Mouse (Mus musculus) midbrain, embryonic 15.5 days (tissue): ENCODE results near the gene Cdh4. TPM values are rescaled to one million over a fixed set of nuclear protein-coding genes. Genes with fewer than 3 reads are reported as not detected.
A peak's percentile ranks its signal among the peaks of the same experiment; 100 is the strongest.

ENCODE experiments used
- ATAC-seq: fragments of 200-750 bp; cut with Nextera tagmentation; replicated peaks from 2 replicates; pipeline ENCODE4 v1.8.0; 2017; ENCODE audit warnings: moderate TSS enrichment
- H3K27ac ChIP-seq: fragments of 300-500 bp; sonication (generic); 2 replicates; pipeline ENCODE4 v1.5.1; 2015; ENCODE audit warnings: mild to moderate bottlenecking, inconsistent platforms
- H3K27me3 ChIP-seq: fragments of 300-500 bp; sonication (generic); replicated peaks from 2 replicates; pipeline ENCODE4 v1.6.1; 2015; ENCODE audit warnings: inconsistent platforms
- H3K36me3 ChIP-seq: fragments of 300-500 bp; sonication (generic); replicated peaks from 2 replicates; pipeline ENCODE4 v1.6.1; 2015; ENCODE audit warnings: inconsistent platforms
- H3K4me1 ChIP-seq: fragments of 300-500 bp; sonication (generic); 2 replicates; pipeline ENCODE4 v1.6.1; 2015; ENCODE audit warnings: inconsistent platforms
- H3K4me2 ChIP-seq: fragments of 300-500 bp; sonication (generic); 2 replicates; pipeline ENCODE4 v1.6.1; 2015; ENCODE audit warnings: inconsistent platforms, mild to moderate bottlenecking, moderate library complexity
- H3K4me3 ChIP-seq: fragments of 300-500 bp; sonication (generic); 2 replicates; pipeline ENCODE4 v1.5.1; 2015; ENCODE audit warnings: mild to moderate bottlenecking, inconsistent platforms
- H3K9ac ChIP-seq: fragments of 300-500 bp; sonication (generic); 2 replicates; pipeline ENCODE4 v1.6.1; 2015; ENCODE audit warnings: mild to moderate bottlenecking, inconsistent platforms
- H3K9me3 ChIP-seq: fragments of 300-500 bp; sonication (generic); 2 replicates; pipeline ENCODE4 v1.6.1; 2016; ENCODE audit warnings: inconsistent platforms
- WGBS: fragments of 180-500 bp; shearing (Covaris S2); methylation state at CpG from one replicate; pipeline ENCODE4 v1.1.7; 2015; ENCODE audit warnings: mixed read lengths; 5-methylcytosine and 5-hydroxymethylcytosine counted together
- polyA plus RNA-seq: library from polyadenylated mRNA; unstranded; fragments of >200 nt; fragmentation: Nextera tagmentation; extraction: Ambion mirVana; gene quantifications from 2 replicates; pipeline ENCODE4 v1.2.1, GENCODE M21; 2015

Cdh4 gene
- polyA plus RNA-seq, 1 experiment from 2014 or later, result 63.9 TPM

DNA sequence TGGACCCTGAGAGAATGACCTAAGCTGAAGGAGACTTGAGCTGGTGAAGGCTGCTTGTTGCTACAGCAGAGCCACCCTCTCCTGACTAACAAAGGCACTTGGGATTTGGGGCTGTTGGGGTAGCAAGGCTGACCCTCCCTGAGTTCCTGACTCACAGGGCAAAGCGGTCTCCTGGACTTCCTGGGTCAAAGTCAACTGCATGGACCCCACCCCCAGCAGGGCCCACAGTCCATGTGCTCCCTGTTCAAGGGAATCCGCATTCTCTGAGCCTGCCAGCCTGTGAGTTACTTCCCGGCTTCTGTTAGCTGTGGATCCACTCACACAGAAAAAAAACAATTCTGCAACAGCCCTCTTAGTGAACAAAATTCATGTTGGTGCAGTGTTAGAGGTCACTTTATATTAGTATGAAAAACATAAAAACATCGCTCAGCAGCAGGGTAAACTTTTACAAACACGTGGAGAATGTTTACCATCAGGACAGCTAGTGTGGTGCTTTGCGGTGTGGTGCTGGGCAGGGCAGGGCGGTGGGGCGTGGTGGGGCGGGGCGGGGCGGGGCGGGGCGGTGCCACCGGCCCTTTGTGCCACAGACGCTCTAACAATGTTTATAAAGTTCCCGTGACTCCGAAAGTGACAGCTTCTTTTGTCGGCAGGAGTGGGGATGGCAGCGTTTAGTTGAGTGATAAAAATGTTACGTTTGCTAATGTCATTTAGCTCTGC is 219.9 kb downstream of the Cdh4 start:
- Histone ChIP-seq H3K4me2 (peak overlapping the region; percentile 21), H3K4me3 (no peak overlapping the region), H3K27me3 (0 out of 2 replicates have a peak, but pooled peaks cover 15% of the 10 kb centered on the region), H3K9me3 (no peaks in the 10 kb centered on the region), H3K4me1 (peaks cover 18% of the 10 kb centered on the region), H3K27ac (no peak overlapping the region), H3K9ac (no peak overlapping the region), H3K36me3 (no peaks in the 10 kb centered on the region)
- ATAC-seq, result no peak
- 4% methylated on average over 20 of the region's 20 CpGs for WGBS

DNA sequence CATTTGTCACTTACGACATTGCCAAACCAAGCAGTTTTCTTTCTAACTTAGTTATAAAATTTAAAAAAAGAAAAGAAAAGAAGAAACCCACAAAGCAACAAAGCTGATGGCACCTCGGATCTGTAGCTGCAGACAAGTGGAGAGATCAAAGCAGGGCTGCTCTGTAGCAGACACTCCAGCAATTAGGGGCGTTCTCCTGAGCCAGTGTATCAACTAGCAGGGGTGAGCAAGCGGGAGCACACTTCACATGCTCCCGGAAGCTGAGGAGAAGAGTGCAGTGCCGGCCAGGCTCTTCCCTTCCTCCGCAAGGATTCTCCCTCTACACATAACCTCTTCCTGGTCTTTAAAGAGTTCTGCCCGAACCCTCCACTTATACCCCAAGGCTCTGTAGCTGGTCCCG is 220.5 kb downstream of the Cdh4 start:
- WGBS, result 14% methylated on average over 9 of the region's 9 CpGs
- Histone ChIP-seq H3K27me3 (0 out of 2 replicates have a peak, but pooled peaks cover 15% of the 10 kb centered on the region), H3K4me2 (peak overlapping the region; percentile 21; the same call in 1 of the 2 replicates)

DNA sequence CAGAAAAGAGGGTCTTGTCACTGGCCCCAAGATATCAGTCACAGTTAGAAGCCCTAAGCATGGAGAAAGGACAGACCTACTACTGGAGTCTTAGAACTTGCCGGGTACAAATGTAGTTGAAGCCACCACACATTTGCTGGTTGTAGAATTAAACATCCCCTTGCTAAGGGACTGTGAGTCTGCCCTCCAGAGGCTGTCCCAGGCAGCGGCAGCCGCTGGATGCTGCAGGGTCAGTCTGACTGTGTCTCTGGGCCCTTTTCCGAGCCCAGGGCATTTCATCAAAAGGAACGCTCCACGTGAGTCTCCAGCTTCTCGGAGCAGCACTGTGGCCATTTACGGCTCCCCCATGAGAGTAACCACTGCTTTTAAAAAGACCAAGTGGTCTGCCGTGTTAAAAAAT is 221.4 kb downstream of the Cdh4 start:
- Histone ChIP-seq H3K36me3 (no peaks in the 10 kb centered on the region), H3K4me2 (no peak overlapping the region), H3K9me3 (no peaks in the 10 kb centered on the region), H3K9ac (no peak overlapping the region), H3K4me3 (no peak overlapping the region), H3K27ac (no peak overlapping the region), H3K27me3 (0 out of 2 replicates have a peak, but pooled peaks cover 15% of the 10 kb centered on the region), H3K4me1 (peaks cover 18% of the 10 kb centered on the region)
- ATAC-seq, result no peak
- WGBS, result 26% methylated on average over 9 of the region's 9 CpGs

More for the DNA sequence above, 220.5 kb downstream of the Cdh4 start:
- H3K9ac ChIP-seq, result no peak overlapping the region
- peaks cover 18% of the 10 kb centered on the region for H3K4me1 ChIP-seq
- no peaks in the 10 kb centered on the region for H3K9me3 ChIP-seq
- no peak for ATAC-seq
- no peak overlapping the region for H3K4me3 ChIP-seq
- no peaks in the 10 kb centered on the region for H3K36me3 ChIP-seq
- H3K27ac ChIP-seq, result no peak overlapping the region

- 0 out of 2 replicates have a peak, but pooled peaks have one; percentile 22 for ATAC-seq
- no peak overlapping the region for H3K27ac ChIP-seq
- 68% methylated on average over 13 of the region's 13 CpGs for WGBS
- no peak overlapping the region for H3K4me2 ChIP-seq
- no peaks in the 10 kb centered on the region for H3K36me3 ChIP-seq
- peaks cover 23% of the 10 kb centered on the region for H3K4me1 ChIP-seq
- H3K9me3 ChIP-seq, result no peaks in the 10 kb centered on the region
- H3K27me3 ChIP-seq, result 0 out of 2 replicates have a peak, but pooled peaks cover 15% of the 10 kb centered on the region
- no peak overlapping the region for H3K9ac ChIP-seq
- H3K4me3 ChIP-seq, result no peak overlapping the region
Observed at GRCm38 (mm10) chr2:179664171-179664608, 222.0 kb downstream of the Cdh4 start.

DNA sequence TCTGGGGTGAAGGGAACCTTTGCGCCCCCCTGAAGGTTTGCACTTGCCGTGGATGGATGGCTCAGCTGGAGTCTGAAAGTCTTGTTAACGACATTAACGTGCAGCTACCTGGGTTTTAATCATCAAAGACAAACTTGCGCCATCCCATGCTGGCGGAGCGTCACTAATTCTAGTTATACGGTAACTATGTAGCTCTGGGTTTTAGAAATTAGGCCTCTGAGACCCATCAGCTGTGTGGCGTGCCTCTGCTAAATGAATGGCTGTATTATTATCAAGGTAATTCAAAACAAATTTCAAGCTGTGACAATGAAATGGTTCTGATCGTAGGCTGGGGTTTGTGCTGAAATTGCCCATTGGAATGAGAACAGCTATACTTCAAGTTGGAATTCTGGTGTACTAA is 228.5 kb downstream of the Cdh4 start:
- Histone ChIP-seq H3K9ac (no peak overlapping the region), H3K27ac (no peak overlapping the region), H3K4me1 (peaks cover 26% of the 10 kb centered on the region), H3K9me3 (no peaks in the 10 kb centered on the region), H3K36me3 (no peaks in the 10 kb centered on the region), H3K4me2 (no peak overlapping the region), H3K27me3 (peaks cover 3% of the 10 kb centered on the region; the same call in 1 of the 2 replicates), H3K4me3 (no peak overlapping the region)
- 30% methylated on average over 10 of the region's 10 CpGs for WGBS
- ATAC-seq, result no peak

GRCm38 (mm10) chr2:179679866-179680265 is 237.6 kb downstream of the Cdh4 start:
- Histone ChIP-seq H3K9ac (no peak overlapping the region), H3K36me3 (no peaks in the 10 kb centered on the region), H3K27me3 (no peaks in the 10 kb centered on the region), H3K27ac (no peak overlapping the region), H3K4me3 (no peak overlapping the region), H3K4me2 (no peak overlapping the region), H3K9me3 (no peaks in the 10 kb centered on the region), H3K4me1 (peaks cover 4% of the 10 kb centered on the region; the same call in 1 of the 2 replicates)
- 70% methylated on average over 5 of the region's 5 CpGs for WGBS
- ATAC-seq, result no peak

GRCm38 (mm10) chr2:179681386-179681785 is 239.2 kb downstream of the Cdh4 start:
- H3K4me2 ChIP-seq, result no peak overlapping the region
- WGBS, result 84% methylated on average over 1 of the region's 1 CpGs
- no peak for ATAC-seq
- no peak overlapping the region for H3K4me3 ChIP-seq
- no peaks in the 10 kb centered on the region for H3K36me3 ChIP-seq
- H3K27ac ChIP-seq, result no peak overlapping the region
- no peak overlapping the region for H3K9ac ChIP-seq
- H3K9me3 ChIP-seq, result no peaks in the 10 kb centered on the region
- peaks cover 9% of the 10 kb centered on the region for H3K4me1 ChIP-seq
- no peaks in the 10 kb centered on the region for H3K27me3 ChIP-seq

- no peaks in the 10 kb centered on the region; the same call in 1 of the 2 replicates for H3K27me3 ChIP-seq
Observed at GRCm38 (mm10) chr2:179687243-179687681, 245.0 kb downstream of the Cdh4 start.

GRCm38 (mm10) chr2:179688976-179689375 is 246.7 kb downstream of the Cdh4 start:
- Histone ChIP-seq H3K4me3 (no peak overlapping the region), H3K36me3 (no peaks in the 10 kb centered on the region), H3K9ac (no peak overlapping the region), H3K4me2 (no peak overlapping the region), H3K27ac (no peak overlapping the region), H3K27me3 (no peaks in the 10 kb centered on the region; the same call in 1 of the 2 replicates), H3K4me1 (peaks cover 28% of the 10 kb centered on the region), H3K9me3 (no peaks in the 10 kb centered on the region)
- ATAC-seq, result no peak
- 81% methylated on average over 5 of the region's 5 CpGs for WGBS

More at GRCm38 (mm10) chr2:179687243-179687681, 245.0 kb downstream of the Cdh4 start:
- H3K9me3 ChIP-seq, result no peaks in the 10 kb centered on the region
- H3K4me3 ChIP-seq, result no peak overlapping the region
- H3K27ac ChIP-seq, result peak overlapping the region; percentile 64
- H3K4me2 ChIP-seq, result 0 out of 2 replicates have a peak overlapping the region, but pooled peaks have one; percentile 4
- H3K9ac ChIP-seq, result no peak overlapping the region
- no peaks in the 10 kb centered on the region for H3K36me3 ChIP-seq
- H3K4me1 ChIP-seq, result peaks cover 28% of the 10 kb centered on the region
- WGBS, result 24% methylated on average over 12 of the region's 12 CpGs
- peak; percentile 49; the same call in 1 of the 2 replicates for ATAC-seq

- no peaks in the 10 kb centered on the region; the same call in 1 of the 2 replicates for H3K27me3 ChIP-seq
- no peak overlapping the region for H3K4me3 ChIP-seq
- H3K9me3 ChIP-seq, result no peaks in the 10 kb centered on the region
- no peaks in the 10 kb centered on the region for H3K36me3 ChIP-seq
- no peak overlapping the region for H3K4me2 ChIP-seq
- H3K27ac ChIP-seq, result no peak overlapping the region
- 77% methylated on average over 3 of the region's 3 CpGs for WGBS
- peaks cover 34% of the 10 kb centered on the region for H3K4me1 ChIP-seq
- ATAC-seq, result no peak
- H3K9ac ChIP-seq, result no peak overlapping the region
Observed at GRCm38 (mm10) chr2:179689761-179690160, 247.5 kb downstream of the Cdh4 start.

GRCm38 (mm10) chr2:179690571-179690970 is 248.3 kb downstream of the Cdh4 start:
- no peaks in the 10 kb centered on the region; the same call in 1 of the 2 replicates for H3K27me3 ChIP-seq
- H3K9me3 ChIP-seq, result no peaks in the 10 kb centered on the region
- H3K27ac ChIP-seq, result no peak overlapping the region
- no peak overlapping the region for H3K9ac ChIP-seq
- peaks cover 39% of the 10 kb centered on the region for H3K4me1 ChIP-seq
- ATAC-seq, result no peak
- WGBS, result 33% methylated on average over 7 of the region's 7 CpGs
- H3K4me3 ChIP-seq, result no peak overlapping the region
- H3K36me3 ChIP-seq, result no peaks in the 10 kb centered on the region
- H3K4me2 ChIP-seq, result no peak overlapping the region

- Histone ChIP-seq H3K36me3 (no peaks in the 10 kb centered on the region), H3K27me3 (no peaks in the 10 kb centered on the region; the same call in 1 of the 2 replicates), H3K4me2 (no peak overlapping the region), H3K4me3 (no peak overlapping the region), H3K9ac (no peak overlapping the region), H3K27ac (no peak overlapping the region), H3K4me1 (peaks cover 30% of the 10 kb centered on the region), H3K9me3 (no peaks in the 10 kb centered on the region)
- 35% methylated on average over 9 of the region's 9 CpGs for WGBS
- ATAC-seq, result no peak
Observed at GRCm38 (mm10) chr2:179694936-179695335, 252.7 kb downstream of the Cdh4 start.
